Mouse (Mus musculus) pancreas, adult 10 weeks (tissue): Measurements from ENCODE around the gene Zbtb20. TPM values are rescaled to one million over a fixed set of nuclear protein-coding genes. Genes with fewer than 3 reads are reported as not detected.

ENCODE experiments used
- polyA plus RNA-seq: library from polyadenylated mRNA; stranded (reverse); fragments of 350-450 nt; fragmentation: Illumina TruSeq; extraction: RNeasy Lipid Tissue Mini Kit (QIAGEN cat#74804); gene quantifications from one replicate; pipeline ENCODE4 v1.2.3, GENCODE M21; 2015; ENCODE audit warnings: low read depth, low replicate concordance; ENCODE audit not compliant: insufficient read depth

Zbtb20 gene
- polyA plus RNA-seq = 5.4 TPM

DNA sequence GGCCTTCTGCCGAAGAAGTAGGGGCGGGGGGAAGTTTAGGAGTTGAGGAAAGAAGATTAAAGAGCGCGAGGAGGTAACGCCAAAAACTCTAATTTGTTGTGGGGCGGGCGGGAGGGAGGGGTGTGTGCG, at the start of gene Zbtb20:
Gene Zbtb20, plus strand, starts transcription at position 30 of the 129 bp plus-strand sequence.

DNA sequence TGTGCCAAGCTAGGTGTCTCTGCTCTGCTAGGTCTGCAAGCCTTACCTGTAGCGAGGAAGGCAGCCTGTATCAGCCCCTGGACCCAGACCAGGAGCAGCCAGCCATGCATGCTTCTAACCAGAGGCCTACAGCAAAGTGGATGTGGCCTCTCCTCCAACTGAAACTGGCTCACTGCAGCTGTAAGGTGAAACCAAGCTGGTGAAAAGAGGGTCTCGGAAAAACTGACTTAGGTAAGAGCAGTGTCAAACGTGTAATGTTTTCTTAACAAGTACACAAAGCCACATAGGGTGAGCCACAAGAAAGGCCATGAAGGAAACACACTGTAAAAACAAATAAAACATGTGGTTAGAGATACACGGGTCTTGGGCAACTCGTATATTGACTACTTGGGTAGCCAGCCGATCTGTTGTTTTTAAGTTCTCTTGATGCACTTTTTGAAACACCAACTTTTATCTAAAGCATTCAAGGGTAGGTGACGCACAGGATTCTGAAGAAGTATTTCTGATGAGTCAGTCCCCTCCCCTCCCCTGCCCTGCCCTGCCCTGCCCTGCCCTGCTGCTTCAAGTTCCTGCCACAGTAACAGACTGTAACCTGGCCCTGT, 788.4 kb downstream of the Zbtb20 start, which contains the start of gene Tigit:
Gene Tigit, minus strand, starts transcription at position 169 of the 602 bp plus-strand sequence.

